Comparison of ENCODE assay signal across 27 mouse cellular contexts in genomic region chr8:117406081-117406480, GRCm38 (mm10).
DNase-seq lines count a peak whose midpoint lies in the region; ATAC-seq and TF ChIP-seq lines count a peak whose summit lies in the region.
"Had no signal": no experiment of that assay in that cellular context is flagged by ENCODE, and none has a peak within 500 bp of the region (broad histone marks: within the 10 kb centered on the region; RNA-seq: fewer than 3 reads in every experiment).

No protein-coding gene starts in this region.

- no peak overlapping the region for H3K4me3 ChIP-seq in left cerebral cortex, adult 2 months
- H3K4me3 ChIP-seq in olfactory bulb, adult 2 months (ENCODE audit: insufficient read depth, low read depth, low read length), result no peak overlapping the region
- H3K4me3 ChIP-seq: forebrain, embryonic 10.5 days; forebrain, embryonic 13.5 days; heart, embryonic 12.5 days; heart, embryonic 15.5 days had no signal

- no peak for DNase-seq in frontal cortex, postnatal 10 days (ENCODE audit: low spot score in 2 of 2)
- DNase-seq in left cerebral cortex, adult 2 months (ENCODE audit: extremely low spot score in 1 of 2, low spot score in 2 of 2), result no peak
- DNase-seq in left cerebral cortex, postnatal 4 days, result no peak
- peak; percentile 28 for DNase-seq in NIH3T3 (ENCODE audit: low read depth)
- DNase-seq in spleen, postnatal 36 days (ENCODE audit: low spot score in 2 of 2), result no peak
- no peak for DNase-seq in adrenal gland, postnatal 10 days
- DNase-seq: adrenal gland, postnatal 25 days; B cell, adult 2 months; cerebellum, adult 18-20 months; cerebellum, adult 9-10 months; cerebellum, postnatal 14 days; gastrocnemius, postnatal 25 days; heart, adult 18-20 months; heart, postnatal 10 days; heart, postnatal 4 days had no signal

- TF ChIP-seq CTCF in left cerebral cortex, adult 2 months (IDR thresholded peaks at IDR 0.05), result no peak
- no peak for TF ChIP-seq CTCF in olfactory bulb, adult 2 months (IDR thresholded peaks at IDR 0.05; ENCODE audit: insufficient read depth, low read depth, low read length)

- H3K27ac ChIP-seq in left cerebral cortex, adult 2 months, result peak overlapping the region; percentile 13
- H3K27ac ChIP-seq in olfactory bulb, adult 2 months (ENCODE audit: insufficient read depth, low read depth, low read length), result 0 out of 2 replicates have a peak overlapping the region, but pooled peaks have one; percentile 2
- H3K27ac ChIP-seq: forebrain, embryonic 10.5 days; forebrain, embryonic 13.5 days; heart, embryonic 15.5 days; hindbrain, embryonic 14.5 days; hindbrain, postnatal 0 days had no signal

- H3K4me1 ChIP-seq in olfactory bulb, adult 2 months (ENCODE audit: control insufficient read depth, insufficient read depth, low read length), result peaks cover 61% of the 10 kb centered on the region

- no peak for TF ChIP-seq POLR2A in olfactory bulb, adult 2 months (IDR thresholded peaks at IDR 0.05; ENCODE audit: insufficient read depth, low read depth, low read length)

- 72% methylated on average over 3 of the region's 3 CpGs for WGBS in olfactory bulb, adult 2 months

- intact Hi-C loops in left cerebral cortex, adult 2 months (cut with DNase I), result no loop called here
- intact Hi-C loops in left cerebral cortex, postnatal 4 days (cut with DNase I), result no loop called here

- peak; percentile 41 for ATAC-seq in frontal cortex, adult (ENCODE audit: low TSS enrichment)
- ATAC-seq: activated CD4-positive, CD25-positive, alpha-beta regulatory T cell, adult 4 months; CD4-positive, CD25-positive, alpha-beta regulatory T cell, adult 4 months; forebrain, embryonic 13.5 days; forebrain, embryonic 16.5 days; hindbrain, postnatal 0 days; inflammation-experienced regulatory T-cells, adult 6 months had no signal
